Mouse (Mus musculus) midbrain, embryonic 12.5 days (tissue): ENCODE results near the gene Apon. TPM values are rescaled to one million over a fixed set of nuclear protein-coding genes. Genes with fewer than 3 reads are reported as not detected.
"Not testable (repeated sequence)": the region's sequence is repeated elsewhere in the genome, so short reads cannot be mapped to it uniquely, and the experiment has no call there.

Source experiments
- ATAC-seq: fragments of 200-750 bp; cut with Nextera tagmentation; 2 replicates; pipeline ENCODE4 v1.8.0; 2017; ENCODE audit warnings: low read depth, moderate TSS enrichment, moderate library complexity; ENCODE audit not compliant: low FRiP score
- H3K27ac ChIP-seq: fragments of 300-500 bp; sonication (generic); replicated peaks from 2 replicates; pipeline ENCODE4 v1.5.1; 2016; ENCODE audit warnings: mild to moderate bottlenecking
- H3K27me3 ChIP-seq: fragments of 300-500 bp; sonication (generic); 2 replicates; pipeline ENCODE4 v1.6.1; 2016; ENCODE audit warnings: mild to moderate bottlenecking
- H3K36me3 ChIP-seq: fragments of 300-500 bp; sonication (generic); 2 replicates; pipeline ENCODE4 v1.6.1; 2016
- H3K4me1 ChIP-seq: fragments of 300-500 bp; sonication (generic); 2 replicates; pipeline ENCODE4 v1.6.1; 2016
- H3K4me2 ChIP-seq: fragments of 300-500 bp; sonication (generic); replicated peaks from 2 replicates; pipeline ENCODE4 v1.6.1; 2016; ENCODE audit warnings: mild to moderate bottlenecking, moderate library complexity
- H3K4me3 ChIP-seq: fragments of 300-500 bp; sonication (generic); 2 replicates; pipeline ENCODE4 v1.5.1; 2016; ENCODE audit warnings: mild to moderate bottlenecking
- H3K9ac ChIP-seq: fragments of 300-500 bp; sonication (generic); replicated peaks from 2 replicates; pipeline ENCODE4 v1.6.1; 2016; ENCODE audit warnings: mild to moderate bottlenecking, moderate library complexity
- H3K9me3 ChIP-seq: fragments of 300-500 bp; sonication (generic); 2 replicates; pipeline ENCODE4 v1.6.1; 2016; ENCODE audit warnings: mild to moderate bottlenecking
- WGBS: fragments of 180-500 bp; shearing (Covaris S2); methylation state at CpG from one replicate; pipeline ENCODE4 v1.1.7; 2016; 5-methylcytosine and 5-hydroxymethylcytosine counted together
- polyA plus RNA-seq: library from polyadenylated mRNA; unstranded; fragments of >200 nt; fragmentation: Nextera tagmentation; extraction: Ambion mirVana; gene quantifications from 2 replicates; pipeline ENCODE4 v1.2.1, GENCODE M21; 2016

Apon gene
- polyA plus RNA-seq, 1 experiment from 2014 or later, result 0.92 TPM

DNA sequence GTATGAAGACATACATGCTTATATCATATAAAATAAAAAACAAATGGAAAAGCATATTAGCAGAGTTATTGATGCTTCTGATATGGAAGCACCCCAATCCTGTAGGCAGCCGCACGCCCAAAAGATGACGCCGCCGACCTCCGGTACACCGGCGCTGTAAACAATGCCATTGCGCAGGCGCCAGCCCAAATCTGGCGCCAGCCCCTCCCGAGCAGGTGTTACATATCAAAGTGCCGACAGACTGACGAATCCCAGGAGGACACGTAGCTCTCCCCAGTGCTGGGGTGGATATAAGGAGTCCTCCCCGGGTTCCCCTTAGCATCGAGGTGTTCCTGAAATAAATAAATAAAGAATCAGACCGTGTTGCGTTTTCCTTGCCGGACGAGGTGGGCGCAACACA, 8.4 kb downstream of the Apon start:
- WGBS, result 77% methylated on average over 22 of the region's 22 CpGs
- no peak for ATAC-seq
- H3K27ac ChIP-seq, result no peak overlapping the region
- H3K4me2 ChIP-seq, result no peak overlapping the region
- no peaks in the 10 kb centered on the region for H3K36me3 ChIP-seq
- no peak overlapping the region for H3K4me3 ChIP-seq
- no peaks in the 10 kb centered on the region for H3K9me3 ChIP-seq
- no peaks in the 10 kb centered on the region for H3K4me1 ChIP-seq
- H3K27me3 ChIP-seq, result no peaks in the 10 kb centered on the region
- H3K9ac ChIP-seq, result no peak overlapping the region

DNA sequence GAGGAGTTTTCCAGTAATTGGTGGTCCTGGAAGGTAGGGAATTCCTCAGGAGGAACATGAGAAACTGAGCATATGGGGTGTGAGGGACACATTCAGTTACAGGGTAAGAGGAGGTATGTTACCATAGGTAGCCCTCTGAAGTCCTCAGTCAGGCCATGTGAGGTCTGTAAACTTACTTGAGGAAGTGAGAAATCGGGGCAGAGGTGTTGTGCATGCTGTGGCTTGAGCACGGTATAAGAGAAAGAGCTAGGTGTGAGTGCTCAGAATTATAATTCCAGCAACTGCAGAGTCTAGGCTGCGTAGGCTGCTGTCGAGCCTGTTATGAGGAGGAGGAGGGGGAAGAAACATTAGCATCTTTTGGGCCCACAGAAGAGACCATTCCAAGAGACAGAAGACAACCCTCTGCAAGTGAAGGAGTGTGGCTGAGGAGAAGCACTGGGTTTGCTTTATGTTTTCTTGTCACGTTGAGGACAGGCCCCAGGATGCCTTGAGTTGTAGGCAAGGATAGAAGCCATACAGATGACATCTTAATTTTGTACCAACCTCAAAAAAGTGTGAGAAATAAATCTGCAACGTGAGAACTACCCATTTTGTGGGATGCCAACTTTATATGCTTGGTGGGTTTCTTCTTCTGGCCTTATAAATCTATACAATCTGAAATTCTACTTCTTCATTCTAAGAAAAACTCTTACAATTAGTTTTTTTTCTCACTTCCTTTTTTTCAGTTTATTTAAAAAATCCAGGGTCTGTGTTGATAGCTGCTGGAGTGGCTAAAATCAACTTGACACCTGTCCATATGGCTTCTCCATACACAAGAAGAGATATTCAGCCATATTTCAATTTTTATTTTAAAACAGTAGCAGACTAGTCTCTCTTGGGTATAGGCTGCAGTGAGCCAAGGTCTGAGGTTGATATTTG, 9.8 kb downstream of the Apon start:
- 80% methylated on average over 6 of the region's 6 CpGs for WGBS

GRCm38 (mm10) chr10:128268371-128268770, 14.5 kb downstream of the Apon start, which contains the start of gene Apof:
Gene Apof, plus strand, starts transcription at chr10:128268671.
- Histone ChIP-seq H3K9me3 (no peaks in the 10 kb centered on the region), H3K4me3 (no peak within 1 kb of the TSS), H3K27me3 (no peaks in the 10 kb centered on the region; the same call in 1 of the 2 replicates), H3K4me2 (no peak within 1 kb of the TSS), H3K9ac (no peak within 1 kb of the TSS), H3K36me3 (no peaks in the 10 kb centered on the region), H3K27ac (no peak within 1 kb of the TSS), H3K4me1 (peaks cover 3% of the 10 kb centered on the region; the same call in 1 of the 2 replicates)
- ATAC-seq, result no peak
- WGBS, result 79% methylated on average over 6 of the region's 6 CpGs

More for the DNA sequence above, 9.8 kb downstream of the Apon start:
- no peaks in the 10 kb centered on the region for H3K9me3 ChIP-seq
- H3K9ac ChIP-seq, result no peak overlapping the region
- H3K27ac ChIP-seq, result no peak overlapping the region
- H3K27me3 ChIP-seq, result no peaks in the 10 kb centered on the region
- no peak overlapping the region for H3K4me2 ChIP-seq
- H3K36me3 ChIP-seq, result no peaks in the 10 kb centered on the region
- H3K4me1 ChIP-seq, result no peaks in the 10 kb centered on the region
- no peak for ATAC-seq
- H3K4me3 ChIP-seq, result no peak overlapping the region

- H3K27me3 ChIP-seq, result no peaks in the 10 kb centered on the region; the same call in 1 of the 2 replicates
- 88% methylated on average over 16 of the region's 16 CpGs for WGBS
- no peak overlapping the region for H3K9ac ChIP-seq
- H3K9me3 ChIP-seq, result no peaks in the 10 kb centered on the region
- no peak overlapping the region for H3K27ac ChIP-seq
- H3K4me1 ChIP-seq, result peaks cover 3% of the 10 kb centered on the region; the same call in 1 of the 2 replicates
- H3K4me2 ChIP-seq, result no peak overlapping the region
- H3K36me3 ChIP-seq, result no peaks in the 10 kb centered on the region
- no peak for ATAC-seq
- no peak overlapping the region for H3K4me3 ChIP-seq
These were observed 15.5 kb downstream of the Apon start for GRCm38 (mm10) chr10:128269206-128269910.

DNA sequence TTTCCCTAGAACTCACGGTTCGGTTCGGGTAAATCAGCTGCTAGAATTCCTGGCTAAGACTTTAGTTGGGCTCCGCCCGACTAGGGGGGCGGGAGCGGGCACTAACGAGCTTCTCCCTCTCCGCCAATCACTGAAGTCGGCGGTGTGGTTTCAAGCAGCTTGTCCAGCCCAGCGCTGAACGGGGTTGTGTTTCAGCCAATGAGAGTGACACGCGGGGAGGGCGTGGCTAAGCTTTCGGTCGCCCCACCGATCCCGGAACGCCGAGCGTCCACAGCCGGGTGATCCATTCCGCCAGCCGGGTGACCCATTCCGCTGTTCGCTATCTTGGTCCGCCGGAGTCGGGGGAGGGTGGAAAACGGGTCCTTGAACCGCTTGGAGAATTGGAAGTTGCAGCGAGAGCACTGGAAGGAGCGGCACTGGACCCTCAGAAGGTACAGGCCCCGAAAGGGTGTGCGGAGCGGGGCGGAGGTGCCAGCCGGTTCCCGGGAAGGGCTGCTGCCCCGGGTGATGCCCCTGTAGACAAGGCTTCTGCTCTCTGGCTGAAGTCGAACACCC, 16.5 kb downstream of the Apon start, which contains the start of gene Stat2:
TSS of gene Stat2 (plus strand) at position 273 of the 555 bp plus-strand sequence.
- no peaks in the 10 kb centered on the region; the same call in 1 of the 2 replicates for H3K27me3 ChIP-seq
- WGBS, result 1% methylated on average over 43 of the region's 43 CpGs

DNA sequence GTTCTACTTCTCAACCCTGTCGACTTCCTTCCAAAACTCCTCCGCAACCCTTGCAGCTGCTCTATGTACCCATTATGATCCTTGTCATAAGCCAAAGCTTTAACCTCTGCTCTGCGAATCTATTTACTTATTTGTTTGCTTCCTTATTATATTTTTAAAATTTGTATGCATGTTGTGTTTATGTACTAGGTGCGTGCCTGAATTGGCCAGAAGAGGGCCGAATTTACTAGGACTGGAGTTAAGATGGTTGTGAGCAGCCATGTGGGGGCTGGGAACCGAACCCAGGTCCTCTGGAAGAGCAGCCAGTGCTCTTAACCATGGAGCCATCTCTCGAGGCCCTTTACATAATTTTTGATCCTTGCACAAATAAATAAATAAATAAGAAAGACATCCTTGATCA, 17.0 kb downstream of the Apon start:
- H3K27ac ChIP-seq, result peak overlapping the region; percentile 76
- peak overlapping the region; percentile 71 for H3K4me3 ChIP-seq
- no peaks in the 10 kb centered on the region for H3K9me3 ChIP-seq
- peaks cover 3% of the 10 kb centered on the region; the same call in 1 of the 2 replicates for H3K4me1 ChIP-seq
- no peak for ATAC-seq
- peak overlapping the region; percentile 59 for H3K4me2 ChIP-seq
- peak overlapping the region; percentile 72 for H3K9ac ChIP-seq
- WGBS, result 45% methylated on average over 7 of the region's 7 CpGs
- H3K27me3 ChIP-seq, result no peaks in the 10 kb centered on the region; the same call in 1 of the 2 replicates
- no peaks in the 10 kb centered on the region for H3K36me3 ChIP-seq

More for the DNA sequence above, 16.5 kb downstream of the Apon start, which contains the start of gene Stat2:
- H3K9me3 ChIP-seq, result no peaks in the 10 kb centered on the region
- peak within 1 kb of the TSS; percentile 76 for H3K27ac ChIP-seq
- no peaks in the 10 kb centered on the region for H3K36me3 ChIP-seq
- peak within 1 kb of the TSS; percentile 59 for H3K4me2 ChIP-seq
- peak within 1 kb of the TSS; percentile 72 for H3K9ac ChIP-seq
- H3K4me3 ChIP-seq, result peak within 1 kb of the TSS; percentile 71
- ATAC-seq, result peak; percentile 99
- H3K4me1 ChIP-seq, result peaks cover 3% of the 10 kb centered on the region; the same call in 1 of the 2 replicates

DNA sequence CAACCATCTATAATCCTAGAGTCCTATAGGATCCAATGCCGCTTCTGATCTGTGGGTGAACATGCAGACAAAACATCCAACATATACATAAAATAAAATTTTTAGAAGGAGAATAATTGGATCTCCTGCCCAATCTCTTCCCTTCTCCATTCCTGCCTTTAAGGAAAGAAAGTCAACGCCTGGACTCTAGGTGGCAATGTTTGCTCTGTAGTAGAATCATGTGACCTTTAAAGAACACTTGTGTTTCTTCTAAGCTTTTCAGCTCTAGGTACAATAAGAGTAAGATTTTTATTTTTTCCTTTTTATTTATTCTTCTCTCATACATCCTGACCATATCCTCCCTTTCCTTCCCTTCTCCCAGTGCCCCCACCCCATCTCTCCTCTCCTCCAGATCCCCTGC, 18.0 kb downstream of the Apon start:
- no peak for ATAC-seq
- H3K27me3 ChIP-seq, result no peaks in the 10 kb centered on the region; the same call in 1 of the 2 replicates

DNA sequence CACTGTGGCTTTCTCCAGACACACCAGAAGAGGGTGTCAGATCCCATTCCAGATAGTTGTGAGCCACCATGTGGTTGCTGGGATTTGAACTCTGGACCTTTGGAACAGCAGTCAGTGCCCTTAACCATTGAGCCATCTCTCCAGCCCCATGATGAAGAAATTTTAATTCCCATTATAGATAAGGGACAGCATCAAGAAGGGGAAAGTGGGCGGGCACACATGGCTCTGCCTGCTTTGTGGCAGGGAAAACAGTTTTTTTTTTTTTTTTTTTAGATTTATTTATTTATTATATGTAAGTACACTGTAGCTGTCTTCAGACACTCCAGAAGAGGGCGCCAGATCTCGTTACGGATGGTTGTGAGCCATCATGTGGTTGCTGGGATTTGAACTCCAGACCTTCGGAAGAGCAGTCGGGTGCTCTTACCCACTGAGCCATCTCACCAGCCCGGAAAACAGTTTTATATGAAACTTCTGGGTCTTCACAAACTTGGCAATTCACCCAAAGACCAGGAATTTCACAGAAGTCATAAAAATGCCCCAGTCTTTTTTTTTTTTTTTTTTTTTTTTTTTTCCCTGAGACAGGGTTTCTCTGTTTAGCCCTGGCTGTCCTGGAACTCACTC, 19.0 kb downstream of the Apon start:
- WGBS, result 92% methylated on average over 6 of the region's 7 CpGs
- H3K27ac ChIP-seq, H3K9ac ChIP-seq, H3K36me3 ChIP-seq, H3K27me3 ChIP-seq, H3K4me1 ChIP-seq, ATAC-seq, H3K4me3 ChIP-seq, H3K9me3 ChIP-seq, H3K4me2 ChIP-seq: not testable (repeated sequence)

More for the DNA sequence above, 18.0 kb downstream of the Apon start:
- WGBS, result 72% methylated on average over 2 of the region's 2 CpGs
- H3K36me3 ChIP-seq, result 0 out of 2 replicates have a peak, but pooled peaks cover 6% of the 10 kb centered on the region
- H3K9ac ChIP-seq, result no peak overlapping the region
- H3K9me3 ChIP-seq, result no peaks in the 10 kb centered on the region
- no peak overlapping the region for H3K4me2 ChIP-seq
- H3K27ac ChIP-seq, result no peak overlapping the region
- H3K4me3 ChIP-seq, result no peak overlapping the region
- H3K4me1 ChIP-seq, result peaks cover 3% of the 10 kb centered on the region; the same call in 1 of the 2 replicates

DNA sequence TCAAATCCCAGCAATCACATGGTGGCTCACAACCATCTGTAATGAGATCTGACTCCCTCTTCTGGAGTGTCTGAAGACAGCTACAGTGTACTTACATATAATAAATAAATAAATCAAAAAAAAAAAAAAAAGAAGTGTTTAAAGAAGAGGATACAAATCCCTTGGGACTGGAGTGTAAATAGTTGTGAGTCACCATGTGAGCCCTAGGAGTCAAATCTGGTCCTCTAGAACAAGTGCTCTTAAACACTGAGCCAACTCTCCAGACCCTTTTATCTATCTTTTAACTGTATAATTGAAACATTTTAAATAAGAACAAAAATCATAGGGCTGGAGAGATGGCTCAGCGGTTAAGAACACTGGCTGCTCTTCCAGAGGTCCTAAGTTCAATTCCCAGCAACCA, 21.5 kb downstream of the Apon start:
- not testable (repeated sequence) for H3K4me2 ChIP-seq, H3K4me1 ChIP-seq, ATAC-seq, H3K9ac ChIP-seq, H3K27me3 ChIP-seq, H3K27ac ChIP-seq, H3K4me3 ChIP-seq, H3K9me3 ChIP-seq
- 100% methylated on average over 1 of the region's 1 CpGs for WGBS
- H3K36me3 ChIP-seq, result peaks cover 23% of the 10 kb centered on the region

- no peak overlapping the region for H3K27ac ChIP-seq
- no peak overlapping the region for H3K4me2 ChIP-seq
- no peak overlapping the region for H3K9ac ChIP-seq
- H3K27me3 ChIP-seq, result no peaks in the 10 kb centered on the region
- H3K9me3 ChIP-seq, result no peaks in the 10 kb centered on the region
- no peak overlapping the region for H3K4me3 ChIP-seq
- peaks cover 50% of the 10 kb centered on the region for H3K36me3 ChIP-seq
- no peaks in the 10 kb centered on the region for H3K4me1 ChIP-seq
- 64% methylated on average over 6 of the region's 6 CpGs for WGBS
- no peak for ATAC-seq
These were observed 24.3 kb downstream of the Apon start for GRCm38 (mm10) chr10:128278158-128278557.

DNA sequence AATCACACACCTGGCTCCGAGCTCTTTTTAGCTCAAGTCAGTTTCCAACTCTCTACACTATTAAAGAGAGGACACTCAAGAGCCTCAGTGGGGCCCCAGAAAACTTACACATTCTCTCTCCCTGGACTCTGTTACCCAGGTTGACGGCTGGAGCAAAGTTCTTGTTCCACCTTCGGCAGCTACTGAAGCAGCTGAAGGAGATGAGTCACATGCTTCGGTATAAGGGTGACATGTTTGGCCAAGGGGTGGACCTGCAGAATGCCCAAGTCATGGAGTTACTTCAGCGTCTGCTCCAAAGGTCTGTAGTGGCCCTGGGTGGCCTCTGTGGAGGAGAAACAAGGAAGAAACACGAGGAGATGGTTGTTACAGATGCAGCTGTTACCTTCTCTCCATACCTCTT, 27.0 kb downstream of the Apon start:
- no peak for ATAC-seq
- no peaks in the 10 kb centered on the region for H3K4me1 ChIP-seq
- H3K9ac ChIP-seq, result no peak overlapping the region
- H3K4me3 ChIP-seq, result no peak overlapping the region
- H3K27me3 ChIP-seq, result no peaks in the 10 kb centered on the region
- H3K9me3 ChIP-seq, result no peaks in the 10 kb centered on the region
- WGBS, result 93% methylated on average over 6 of the region's 6 CpGs
- no peak overlapping the region for H3K27ac ChIP-seq
- no peak overlapping the region for H3K4me2 ChIP-seq
- peaks cover 71% of the 10 kb centered on the region for H3K36me3 ChIP-seq
